Mouse (Mus musculus) bone marrow, adult 2 months (tissue): ENCODE results near the gene Lrrc8e.

Experiments
- CTCF ChIP-seq: fragments of 200-500 bp; IDR thresholded peaks from 2 replicates; pipeline ENCODE4 v1.5.1; 2011; ENCODE audit warnings: low read length, control low read depth; ENCODE audit not compliant: control insufficient read depth, insufficient read depth
- POLR2A ChIP-seq: fragments of 200-500 bp; IDR thresholded peaks from 2 replicates; pipeline ENCODE4 v1.6.1; 2011; ENCODE audit warnings: low read depth, mild to moderate bottlenecking, control low read depth, low read length, borderline replicate concordance; ENCODE audit not compliant: control insufficient read depth

DNA sequence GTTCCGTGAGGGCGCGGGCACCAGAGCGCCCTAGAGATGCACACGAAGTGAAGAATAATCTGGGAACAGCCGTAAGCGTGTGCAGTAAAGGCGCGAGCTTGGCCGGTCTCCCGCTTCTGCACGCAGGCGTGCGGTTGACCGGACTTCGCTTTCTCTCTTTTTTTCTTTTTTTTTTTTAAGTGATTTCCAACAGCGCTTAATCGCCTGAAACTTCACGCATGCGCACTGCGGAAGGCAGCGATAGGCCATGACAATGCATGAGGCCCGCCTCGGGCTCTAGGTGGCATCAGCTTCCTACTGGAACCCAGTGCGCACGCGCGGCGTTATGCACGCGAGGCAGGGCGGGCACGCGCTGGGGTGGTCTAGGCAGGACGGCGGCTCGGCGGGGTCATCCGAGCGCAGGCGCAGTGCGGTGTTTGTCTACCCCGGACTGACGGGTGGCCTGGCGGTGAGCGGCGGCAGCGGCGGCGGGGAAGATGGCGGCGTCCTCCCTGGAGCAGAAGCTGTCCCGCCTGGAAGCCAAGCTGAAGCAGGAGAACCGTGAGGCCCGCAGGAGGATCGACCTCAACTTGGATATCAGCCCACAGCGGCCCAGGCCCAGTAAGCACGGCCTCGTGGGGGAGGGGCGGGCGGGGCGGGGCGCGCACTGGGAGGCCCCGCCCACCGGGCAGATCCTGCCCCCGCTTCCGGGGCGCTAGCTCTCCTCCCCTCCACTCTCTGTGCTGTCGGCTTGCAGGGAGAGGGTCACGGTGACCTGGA lies 12.0 kb downstream of the Lrrc8e start, which contains the start of the genes Map2k7 and Gm49320:
- TF ChIP-seq CTCF: peak; percentile 19; the same call in 1 of the 2 replicates
- peak; percentile 72; the same call in 1 of the 2 replicates for TF ChIP-seq POLR2A
